Mouse (Mus musculus): ENCODE data around the gene Rnf135. TPM values are rescaled to one million over a fixed set of nuclear protein-coding genes. Genes with fewer than 3 reads are reported as not detected.

Gene Rnf135
- polyA plus RNA-seq (2012; rRNA removed) (6.0 and 7.2 TPM in 2 replicates), polyA plus RNA-seq (2014; fragmentation: Nextera tagmentation; extraction: Ambion mirVana) (6.0 and 7.2 TPM in 2 replicates)

DNA sequence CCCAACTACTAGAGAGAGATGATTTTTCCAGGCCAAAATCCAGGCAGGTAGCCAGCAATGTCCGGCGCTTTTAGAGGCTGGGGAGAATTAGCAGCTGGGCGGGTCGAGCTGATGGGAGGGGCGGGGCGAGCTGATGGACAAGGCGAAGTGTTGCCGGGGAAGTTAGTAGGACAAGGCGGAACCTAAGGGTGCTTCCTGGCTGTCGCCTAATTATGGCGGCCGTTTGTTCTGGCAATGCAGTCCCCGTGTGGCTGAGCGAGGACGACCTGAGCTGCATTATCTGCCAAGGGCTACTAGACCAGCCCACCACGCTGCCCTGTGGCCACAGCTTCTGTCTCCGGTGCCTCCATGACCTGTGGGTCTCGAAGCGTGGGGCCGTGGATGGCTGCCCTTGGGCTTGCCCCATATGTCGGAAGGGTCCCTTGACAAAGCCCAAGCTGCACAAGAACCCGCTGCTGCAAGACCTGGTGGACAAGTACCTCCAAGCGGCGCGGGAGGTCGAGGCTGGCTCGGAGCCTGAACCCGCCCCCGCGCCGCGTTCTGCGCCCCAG, at the start of gene Rnf135:
Gene Rnf135, plus strand, starts transcription at position 147 of the 551 bp plus-strand sequence.
- peak within 1 kb of the TSS; percentile 79 for H3K9ac ChIP-seq (ENCODE audit: low read depth, low read length, severe bottlenecking)
- H3K27me3 ChIP-seq (ENCODE audit: control insufficient read depth, insufficient read depth, low read length): no peaks in the 10 kb centered on the region
- H3K4me3 ChIP-seq (replicated peaks; ENCODE audit: low read length): peak within 1 kb of the TSS; percentile 67
- peak within 1 kb of the TSS; percentile 69 for H3K4me2 ChIP-seq (replicated peaks; ENCODE audit: low read depth, low read length, severe bottlenecking)
- 0 out of 2 replicates have a peak, but pooled peaks have one; percentile 49 for TF ChIP-seq POLR2A (IDR thresholded peaks at IDR 0.05; ENCODE audit: borderline replicate concordance, extremely low read depth, insufficient read depth, insufficient read length)
- DNase-seq (ENCODE audit: low spot score): peak; percentile 93
- H3K4me1 ChIP-seq (ENCODE audit: control insufficient read depth, insufficient read depth, low read length): no peaks in the 10 kb centered on the region
- peak; percentile 93 for ATAC-seq (ENCODE audit: low FRiP score, low read depth)
- no peaks in the 10 kb centered on the region for H3K9me3 ChIP-seq (ENCODE audit: control insufficient read depth, low read length)
- WGBS: under 1% methylated on average over 33 of the region's 33 CpGs
- H3K27ac ChIP-seq (replicated peaks; ENCODE audit: low read depth, low read length): peak within 1 kb of the TSS; percentile 85
- no peaks in the 10 kb centered on the region for H3K36me3 ChIP-seq (ENCODE audit: control insufficient read depth, insufficient read depth, low read length)

DNA sequence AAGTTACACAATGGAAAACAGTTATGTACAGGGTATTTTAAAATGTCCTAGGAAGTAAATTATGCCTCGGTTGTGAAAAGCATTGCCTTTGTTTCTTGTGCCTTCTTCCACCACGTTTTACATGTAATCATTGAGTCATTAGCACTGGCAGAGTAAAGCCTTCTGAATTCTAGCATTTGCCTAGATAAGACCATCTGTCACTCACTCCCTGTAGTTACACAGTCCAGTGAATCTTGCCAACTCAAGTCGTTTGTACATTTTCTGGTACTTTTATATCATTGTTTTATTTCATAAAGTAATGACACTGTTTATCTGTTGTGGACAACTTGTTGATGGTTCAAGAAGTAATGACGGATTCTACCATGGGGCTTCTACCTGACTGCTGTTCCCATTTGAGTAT, 48.9 kb upstream of the Rnf135 start:
- 81% methylated on average over 4 of the region's 4 CpGs for WGBS
- no peak for TF ChIP-seq POLR2A (IDR thresholded peaks at IDR 0.05; ENCODE audit: borderline replicate concordance, extremely low read depth, insufficient read depth, insufficient read length)
- Histone ChIP-seq H3K27ac (replicated peaks; ENCODE audit: low read depth, low read length) (no peak overlapping the region), H3K4me3 (replicated peaks; ENCODE audit: low read length) (no peak overlapping the region), H3K27me3 (ENCODE audit: control insufficient read depth, insufficient read depth, low read length) (no peaks in the 10 kb centered on the region), H3K9me3 (ENCODE audit: control insufficient read depth, low read length) (no peaks in the 10 kb centered on the region), H3K4me2 (replicated peaks; ENCODE audit: low read depth, low read length, severe bottlenecking) (no peak overlapping the region), H3K9ac (ENCODE audit: low read depth, low read length, severe bottlenecking) (no peak overlapping the region), H3K36me3 (ENCODE audit: control insufficient read depth, insufficient read depth, low read length) (peaks cover 57% of the 10 kb centered on the region), H3K4me1 (ENCODE audit: control insufficient read depth, insufficient read depth, low read length) (no peaks in the 10 kb centered on the region)
- ATAC-seq (ENCODE audit: low FRiP score, low read depth) (no peak), DNase-seq (ENCODE audit: low spot score) (no peak)

DNA sequence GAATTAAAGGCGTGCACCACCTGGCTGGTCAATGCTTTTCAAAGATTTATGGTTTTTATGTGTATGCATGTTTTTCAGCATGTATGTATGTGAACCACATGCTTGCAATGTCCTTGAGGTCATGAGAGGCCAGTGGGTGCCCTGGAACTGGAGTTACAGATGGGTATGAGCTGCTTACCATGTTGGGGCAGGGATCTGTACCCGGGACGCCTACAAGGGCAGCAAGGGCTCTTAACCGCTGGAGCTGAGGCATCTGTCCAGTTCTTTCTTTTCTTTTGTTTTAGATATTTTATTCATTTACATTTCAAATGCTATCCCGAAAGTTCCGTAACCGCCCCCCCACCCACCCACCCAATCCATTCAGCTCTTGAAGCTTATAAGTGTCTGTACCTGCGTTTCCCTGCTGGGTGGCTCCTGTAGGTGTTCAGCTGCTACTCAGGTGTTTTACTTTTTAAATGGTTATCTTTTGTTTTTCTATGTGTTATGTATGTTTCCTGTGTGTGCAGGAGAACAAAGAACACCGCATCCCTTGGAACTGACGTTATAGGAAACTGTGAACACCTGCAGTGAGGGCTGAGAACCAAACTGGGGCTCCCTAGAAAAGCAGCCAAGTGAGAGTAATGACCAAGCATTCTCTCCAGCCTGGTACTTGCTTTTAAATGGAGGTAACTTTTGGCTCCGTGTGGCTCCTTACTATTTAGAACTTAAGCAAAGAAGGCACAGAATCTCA, 47.5 kb upstream of the Rnf135 start:
- TF ChIP-seq POLR2A (IDR thresholded peaks at IDR 0.05; ENCODE audit: borderline replicate concordance, extremely low read depth, insufficient read depth, insufficient read length): no peak
- ATAC-seq (ENCODE audit: low FRiP score, low read depth) (no peak), DNase-seq (ENCODE audit: low spot score) (no peak)
- H3K27ac ChIP-seq (replicated peaks; ENCODE audit: low read depth, low read length): no peak overlapping the region
- peaks cover 52% of the 10 kb centered on the region for H3K36me3 ChIP-seq (ENCODE audit: control insufficient read depth, insufficient read depth, low read length)
- no peak overlapping the region for H3K4me2 ChIP-seq (replicated peaks; ENCODE audit: low read depth, low read length, severe bottlenecking)
- H3K9me3 ChIP-seq (ENCODE audit: control insufficient read depth, low read length): no peaks in the 10 kb centered on the region
- H3K27me3 ChIP-seq (ENCODE audit: control insufficient read depth, insufficient read depth, low read length): no peaks in the 10 kb centered on the region
- 93% methylated on average over 11 of the region's 11 CpGs for WGBS
- no peak overlapping the region for H3K9ac ChIP-seq (ENCODE audit: low read depth, low read length, severe bottlenecking)
- H3K4me3 ChIP-seq (replicated peaks; ENCODE audit: low read length): no peak overlapping the region
- peaks cover 4% of the 10 kb centered on the region; the same call in 1 of the 2 replicates for H3K4me1 ChIP-seq (ENCODE audit: control insufficient read depth, insufficient read depth, low read length)

DNA sequence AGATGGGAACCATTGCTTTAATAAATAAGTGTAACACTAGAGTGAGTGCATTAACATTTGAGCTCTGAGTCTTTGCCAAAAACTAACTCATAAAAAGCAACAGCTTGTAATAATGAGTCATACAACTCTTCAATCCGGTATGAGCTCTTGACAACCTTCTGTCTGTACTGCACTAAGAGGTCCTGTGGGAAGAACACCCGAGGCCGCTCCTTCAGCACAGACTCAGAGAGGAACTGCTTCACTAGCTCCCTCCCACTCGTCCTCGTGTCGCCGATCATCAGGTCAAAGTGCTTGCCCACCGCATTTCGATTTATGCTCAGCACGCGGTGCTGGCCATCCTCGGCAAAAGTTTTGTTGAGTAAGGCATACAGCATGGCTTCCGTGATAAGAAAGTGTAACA, 46.9 kb upstream of the Rnf135 start:
- Histone ChIP-seq H3K9me3 (ENCODE audit: control insufficient read depth, low read length) (no peaks in the 10 kb centered on the region), H3K4me2 (replicated peaks; ENCODE audit: low read depth, low read length, severe bottlenecking) (no peak overlapping the region), H3K4me3 (replicated peaks; ENCODE audit: low read length) (no peak overlapping the region), H3K4me1 (ENCODE audit: control insufficient read depth, insufficient read depth, low read length) (peaks cover 5% of the 10 kb centered on the region; the same call in 1 of the 2 replicates), H3K27me3 (ENCODE audit: control insufficient read depth, insufficient read depth, low read length) (no peaks in the 10 kb centered on the region), H3K27ac (replicated peaks; ENCODE audit: low read depth, low read length) (no peak overlapping the region), H3K36me3 (ENCODE audit: control insufficient read depth, insufficient read depth, low read length) (peaks cover 48% of the 10 kb centered on the region), H3K9ac (ENCODE audit: low read depth, low read length, severe bottlenecking) (no peak overlapping the region)
- 89% methylated on average over 13 of the region's 13 CpGs for WGBS
- ATAC-seq (ENCODE audit: low FRiP score, low read depth) (no peak), DNase-seq (ENCODE audit: low spot score) (no peak)
- no peak for TF ChIP-seq POLR2A (IDR thresholded peaks at IDR 0.05; ENCODE audit: borderline replicate concordance, extremely low read depth, insufficient read depth, insufficient read length)

DNA sequence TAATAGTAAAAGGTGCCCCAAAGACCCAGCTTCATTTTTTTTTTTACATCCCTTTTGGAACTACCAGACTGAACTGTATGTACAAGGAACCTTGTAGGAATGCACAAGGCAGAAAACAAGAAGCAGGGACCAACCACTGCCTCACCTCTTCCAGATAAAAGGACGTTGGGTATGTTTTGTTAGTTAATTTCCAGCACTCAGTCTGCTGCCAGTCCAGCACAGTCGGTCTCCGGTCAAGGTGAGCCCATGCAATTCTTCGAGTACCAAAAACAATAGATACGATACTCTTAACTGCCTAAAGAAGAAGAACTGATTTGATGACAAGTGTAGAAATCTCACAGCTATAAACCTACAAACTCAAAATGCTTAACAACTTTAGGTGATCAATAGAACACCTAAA, 45.9 kb upstream of the Rnf135 start:
- no peak overlapping the region for H3K4me3 ChIP-seq (replicated peaks; ENCODE audit: low read length)
- WGBS: 89% methylated on average over 5 of the region's 5 CpGs
- no peaks in the 10 kb centered on the region for H3K27me3 ChIP-seq (ENCODE audit: control insufficient read depth, insufficient read depth, low read length)
- no peak overlapping the region for H3K27ac ChIP-seq (replicated peaks; ENCODE audit: low read depth, low read length)
- no peak overlapping the region for H3K4me2 ChIP-seq (replicated peaks; ENCODE audit: low read depth, low read length, severe bottlenecking)
- DNase-seq (ENCODE audit: low spot score): no peak
- no peak for TF ChIP-seq POLR2A (IDR thresholded peaks at IDR 0.05; ENCODE audit: borderline replicate concordance, extremely low read depth, insufficient read depth, insufficient read length)
- ATAC-seq (ENCODE audit: low FRiP score, low read depth): no peak
- H3K9me3 ChIP-seq (ENCODE audit: control insufficient read depth, low read length): no peaks in the 10 kb centered on the region
- H3K36me3 ChIP-seq (ENCODE audit: control insufficient read depth, insufficient read depth, low read length): peaks cover 39% of the 10 kb centered on the region
- no peak overlapping the region for H3K9ac ChIP-seq (ENCODE audit: low read depth, low read length, severe bottlenecking)
- peaks cover 5% of the 10 kb centered on the region; the same call in 1 of the 2 replicates for H3K4me1 ChIP-seq (ENCODE audit: control insufficient read depth, insufficient read depth, low read length)

All from limb, embryonic 14.5 days (tissue).